Mouse (Mus musculus) bone marrow macrophage, adult 2 months (primary cell): ENCODE measurements around the gene Tmem140.

Source experiments
- CTCF ChIP-seq: IDR thresholded peaks from 2 replicates; pipeline ENCODE4 v1.5.1; 2012; ENCODE audit warnings: low read depth, mild to moderate bottlenecking, low read length, moderate library complexity
- POLR2A ChIP-seq: IDR thresholded peaks from 2 replicates; pipeline ENCODE4 v1.6.1; 2012; ENCODE audit warnings: mild to moderate bottlenecking, low read depth, low read length, borderline replicate concordance

- no peak for TF ChIP-seq CTCF
- no peak for TF ChIP-seq POLR2A
Observed at GRCm38 (mm10) chr6:34889185-34889584, 26.2 kb downstream of the Tmem140 start.
